Mouse (Mus musculus) limb, embryonic 15.5 days (tissue): ENCODE data around the gene Mob3b. TPM values are rescaled to one million over a fixed set of nuclear protein-coding genes. Genes with fewer than 3 reads are reported as not detected.

Source experiments
- ATAC-seq: fragments of 200-750 bp; cut with Nextera tagmentation; 2 replicates; pipeline ENCODE4 v1.8.0; 2017; ENCODE audit warnings: low read depth, moderate TSS enrichment; ENCODE audit not compliant: insufficient number of reproducible peaks, low FRiP score, low TSS enrichment
- H3K27ac ChIP-seq: fragments of 300-500 bp; sonication (generic); 2 replicates; pipeline ENCODE4 v1.5.1; 2015; ENCODE audit warnings: moderate library complexity, mild to moderate bottlenecking, inconsistent platforms
- H3K27me3 ChIP-seq: fragments of 300-500 bp; sonication (generic); 2 replicates; pipeline ENCODE4 v1.6.1; 2015; ENCODE audit warnings: inconsistent platforms
- H3K36me3 ChIP-seq: fragments of 300-500 bp; sonication (generic); 2 replicates; pipeline ENCODE4 v1.6.1; 2015; ENCODE audit warnings: inconsistent platforms
- H3K4me1 ChIP-seq: fragments of 300-500 bp; sonication (generic); 2 replicates; pipeline ENCODE4 v1.6.1; 2015; ENCODE audit warnings: inconsistent platforms
- H3K4me2 ChIP-seq: fragments of 300-500 bp; sonication (generic); 2 replicates; pipeline ENCODE4 v1.6.1; 2015; ENCODE audit warnings: mild to moderate bottlenecking, inconsistent platforms
- H3K4me3 ChIP-seq: fragments of 300-500 bp; sonication (generic); 2 replicates; pipeline ENCODE4 v1.5.1; 2015; ENCODE audit warnings: mild to moderate bottlenecking, inconsistent platforms
- H3K9ac ChIP-seq: fragments of 300-500 bp; sonication (generic); 2 replicates; pipeline ENCODE4 v1.6.1; 2015; ENCODE audit warnings: inconsistent platforms
- H3K9me3 ChIP-seq: fragments of 300-500 bp; sonication (generic); 2 replicates; pipeline ENCODE4 v1.6.1; 2016; ENCODE audit warnings: inconsistent platforms
- WGBS: fragments of 180-500 bp; shearing (Covaris S2); methylation state at CpG from one replicate; pipeline ENCODE4 v1.1.7; 2015; 5-methylcytosine and 5-hydroxymethylcytosine counted together
- polyA plus RNA-seq: library from polyadenylated mRNA; unstranded; fragments of >200 nt; fragmentation: Nextera tagmentation; extraction: Ambion mirVana; gene quantifications from 2 replicates; pipeline ENCODE4 v1.2.1, GENCODE M21; 2015

The Mob3b gene
- polyA plus RNA-seq, 1 experiment from 2014 or later = 12.8 TPM

DNA sequence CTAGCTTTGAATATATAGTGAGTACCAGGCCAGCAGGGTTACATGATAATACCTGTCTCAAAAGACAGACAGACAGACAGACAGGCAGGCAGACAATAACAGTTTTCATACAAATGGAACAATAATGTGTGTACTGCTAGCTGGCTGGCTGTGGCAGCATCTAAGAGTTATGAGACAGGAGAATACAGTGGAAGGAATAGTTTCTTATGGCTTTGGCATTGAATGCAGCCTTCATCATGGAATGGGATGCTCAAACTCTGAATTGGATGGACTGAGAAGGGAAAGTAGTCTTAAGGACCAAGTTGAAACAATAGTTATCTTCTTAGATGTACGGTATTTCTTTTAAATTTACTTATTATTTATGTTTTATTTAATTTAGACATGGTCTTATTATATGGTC is 258.0 kb downstream of the Mob3b start:
- no peak for ATAC-seq
- WGBS = 100% methylated on average over 1 of the region's 1 CpGs
- no peaks in the 10 kb centered on the region for H3K4me1 ChIP-seq
- H3K27ac ChIP-seq = no peak overlapping the region
- H3K36me3 ChIP-seq = no peaks in the 10 kb centered on the region
- no peaks in the 10 kb centered on the region for H3K27me3 ChIP-seq
- no peak overlapping the region for H3K4me2 ChIP-seq
- H3K9ac ChIP-seq = no peak overlapping the region
- H3K4me3 ChIP-seq = no peak overlapping the region
- H3K9me3 ChIP-seq = no peaks in the 10 kb centered on the region

Other genes with a start within 250 kb of the Mob3b start
- 0.19 and 0.22 TPM in 2 replicates for gene Ifnk, start 5.4 kb downstream of the Mob3b start, polyA plus RNA-seq
- 9.4 and 9.8 TPM in 2 replicates for gene C9orf72, start 68.7 kb upstream of the Mob3b start, polyA plus RNA-seq